Mouse (Mus musculus) midbrain, postnatal 0 days (tissue): ENCODE measurements around the gene Aacs. TPM values are rescaled to one million over a fixed set of nuclear protein-coding genes. Genes with fewer than 3 reads are reported as not detected.

Source experiments
- ATAC-seq: fragments of 200-750 bp; cut with Nextera tagmentation; 2 replicates; pipeline ENCODE4 v1.8.0; 2017; ENCODE audit warnings: moderate number of reproducible peaks, mild to moderate bottlenecking, moderate TSS enrichment, moderate library complexity; ENCODE audit not compliant: low FRiP score
- DNase-seq: peaks from one replicate; pipeline ENCODE4 v3.0.0-alpha.2; 2015; ENCODE audit warnings: low spot score
- H3K27ac ChIP-seq: fragments of 300-500 bp; sonication (generic); 2 replicates; pipeline ENCODE4 v1.5.1; 2014; ENCODE audit warnings: low read depth, mild to moderate bottlenecking, low read length, mixed read lengths
- H3K27me3 ChIP-seq: fragments of 300-500 bp; sonication (generic); 2 replicates; pipeline ENCODE4 v1.6.1; 2014; ENCODE audit warnings: low read length, control low read depth, mixed read lengths; ENCODE audit not compliant: insufficient read depth
- H3K36me3 ChIP-seq: fragments of 300-500 bp; sonication (generic); 2 replicates; pipeline ENCODE4 v1.6.1; 2014; ENCODE audit warnings: low read length, control low read depth, mixed read lengths; ENCODE audit not compliant: insufficient read depth
- H3K4me1 ChIP-seq: fragments of 300-500 bp; sonication (generic); 2 replicates; pipeline ENCODE4 v1.6.1; 2014; ENCODE audit warnings: mild to moderate bottlenecking, control low read depth, antibody characterized with exemption, low read length, mixed read lengths; ENCODE audit not compliant: insufficient read depth
- H3K4me2 ChIP-seq: fragments of 300-500 bp; sonication (generic); 2 replicates; pipeline ENCODE4 v1.6.1; 2014; ENCODE audit warnings: low read depth, mild to moderate bottlenecking, low read length, mixed read lengths; ENCODE audit not compliant: poor library complexity, severe bottlenecking
- H3K4me3 ChIP-seq: fragments of 300-500 bp; sonication (generic); 2 replicates; pipeline ENCODE4 v1.5.1; 2014; ENCODE audit warnings: low read depth, mild to moderate bottlenecking, low read length, moderate library complexity
- H3K9ac ChIP-seq: fragments of 300-500 bp; sonication (generic); replicated peaks from 2 replicates; pipeline ENCODE4 v1.6.1; 2014; ENCODE audit warnings: mild to moderate bottlenecking, low read length, moderate library complexity, mixed read lengths; ENCODE audit not compliant: poor library complexity, severe bottlenecking
- H3K9me3 ChIP-seq: fragments of 300-500 bp; sonication (generic); 2 replicates; pipeline ENCODE4 v1.6.1; 2016; ENCODE audit warnings: low read length, control low read depth
- CTCF ChIP-seq: IDR thresholded peaks from 2 replicates; pipeline ENCODE4 v1.5.1; 2016; ENCODE audit warnings: antibody characterized with exemption, mild to moderate bottlenecking
- WGBS: fragments of 180-500 bp; shearing (Covaris S2); extraction: QIAGEN DNeasy Blood & Tissue Kit; methylation state at CpG from one replicate; pipeline ENCODE4 v1.1.7; 2014; 5-methylcytosine and 5-hydroxymethylcytosine counted together
- polyA plus RNA-seq: library from polyadenylated mRNA; unstranded; fragments of >200 nt; fragmentation: Nextera tagmentation; extraction: Ambion mirVana; gene quantifications from 2 replicates; pipeline ENCODE4 v1.2.1, GENCODE M21; 2015
- total RNA-seq: library from RNA; depleted of rRNA; stranded (reverse); fragments of >200 nt; gene quantifications from 2 replicates; pipeline ENCODE4 v1.2.3, GENCODE M21; 2014

The Aacs gene
- total and polyA plus RNA-seq, 2 experiments from 2014 or later = 84.8 to 112 TPM

DNA sequence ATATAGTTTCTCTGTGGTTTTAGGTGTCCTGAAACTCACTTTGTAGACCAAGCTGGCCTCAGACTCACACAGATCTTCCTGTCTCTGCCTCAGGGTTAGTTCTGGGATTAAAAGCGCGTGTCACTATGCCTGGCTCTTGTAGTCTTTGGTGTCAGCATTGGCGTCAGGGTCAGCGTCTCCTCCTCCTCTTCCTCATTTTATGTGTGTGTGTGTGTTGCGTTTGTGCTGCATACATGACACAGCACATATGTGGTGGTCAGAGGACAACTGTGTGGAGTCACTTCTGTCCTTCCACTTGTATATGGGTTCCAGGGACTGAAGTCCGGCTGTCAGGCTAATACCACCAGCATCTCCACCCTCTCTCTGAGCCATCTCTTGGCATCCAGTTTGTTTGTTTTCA is 25.9 kb downstream of the Aacs start:
- Histone ChIP-seq H3K36me3 (peaks cover 33% of the 10 kb centered on the region; the same call in 1 of the 2 replicates), H3K4me3 (no peak overlapping the region), H3K27ac (no peak overlapping the region), H3K4me1 (no peaks in the 10 kb centered on the region), H3K4me2 (no peak overlapping the region), H3K9me3 (no peaks in the 10 kb centered on the region), H3K9ac (no peak overlapping the region), H3K27me3 (no peaks in the 10 kb centered on the region)
- ATAC-seq (no peak), DNase-seq (no peak)
- 90% methylated on average over 6 of the region's 6 CpGs for WGBS
- no peak for TF ChIP-seq CTCF

DNA sequence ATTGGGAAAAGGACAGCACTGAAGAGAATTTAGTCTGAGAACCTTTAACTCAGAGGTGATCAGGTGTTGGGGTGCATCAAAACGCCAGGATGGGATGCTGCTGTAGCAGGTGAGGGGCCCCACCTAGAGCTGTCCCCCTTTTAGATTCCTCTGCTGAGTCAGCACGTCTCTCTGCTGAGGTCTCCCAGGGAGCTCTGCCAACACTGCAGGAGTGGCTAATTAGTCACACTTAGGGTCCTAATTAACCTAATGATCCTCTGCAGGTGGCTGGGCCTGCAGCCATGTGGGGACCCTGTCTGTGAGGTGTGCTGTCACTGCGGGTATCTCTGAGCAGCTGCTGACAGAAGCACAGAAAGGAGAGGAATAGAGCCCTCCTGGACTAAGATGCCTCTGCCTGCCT is 26.6 kb downstream of the Aacs start:
- DNase-seq (no peak), ATAC-seq (no peak)
- Histone ChIP-seq H3K4me2 (no peak overlapping the region), H3K9me3 (no peaks in the 10 kb centered on the region), H3K9ac (no peak overlapping the region), H3K4me1 (no peaks in the 10 kb centered on the region), H3K27ac (no peak overlapping the region), H3K36me3 (peaks cover 35% of the 10 kb centered on the region; the same call in 1 of the 2 replicates), H3K27me3 (no peaks in the 10 kb centered on the region), H3K4me3 (no peak overlapping the region)
- TF ChIP-seq CTCF = no peak
- WGBS = 40% methylated on average over 3 of the region's 3 CpGs

DNA sequence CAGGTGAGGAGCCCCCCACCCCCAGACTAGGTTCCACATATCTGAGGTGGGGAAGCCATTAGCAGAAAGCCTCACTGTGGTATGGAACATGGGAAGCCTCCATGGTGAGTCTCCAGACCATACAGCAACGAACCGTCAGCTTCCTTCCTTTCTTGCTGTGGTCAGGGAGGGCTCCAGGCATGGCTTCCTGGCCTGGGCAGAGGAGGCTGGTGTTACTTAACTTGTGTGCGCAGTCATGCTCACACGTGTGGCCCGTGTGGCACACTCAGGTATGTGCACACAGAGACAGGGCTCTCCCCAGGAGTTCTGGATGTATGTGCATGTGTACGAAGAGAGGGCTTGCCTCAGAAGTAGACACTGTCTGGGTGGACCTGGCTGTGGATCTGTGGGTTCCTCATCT is 28.0 kb downstream of the Aacs start:
- Histone ChIP-seq H3K9ac (no peak overlapping the region), H3K4me3 (no peak overlapping the region), H3K9me3 (no peaks in the 10 kb centered on the region), H3K4me1 (no peaks in the 10 kb centered on the region), H3K27ac (no peak overlapping the region), H3K36me3 (peaks cover 38% of the 10 kb centered on the region), H3K4me2 (no peak overlapping the region), H3K27me3 (no peaks in the 10 kb centered on the region)
- WGBS = 95% methylated on average over 6 of the region's 6 CpGs
- DNase-seq (no peak), ATAC-seq (no peak)
- no peak for TF ChIP-seq CTCF

DNA sequence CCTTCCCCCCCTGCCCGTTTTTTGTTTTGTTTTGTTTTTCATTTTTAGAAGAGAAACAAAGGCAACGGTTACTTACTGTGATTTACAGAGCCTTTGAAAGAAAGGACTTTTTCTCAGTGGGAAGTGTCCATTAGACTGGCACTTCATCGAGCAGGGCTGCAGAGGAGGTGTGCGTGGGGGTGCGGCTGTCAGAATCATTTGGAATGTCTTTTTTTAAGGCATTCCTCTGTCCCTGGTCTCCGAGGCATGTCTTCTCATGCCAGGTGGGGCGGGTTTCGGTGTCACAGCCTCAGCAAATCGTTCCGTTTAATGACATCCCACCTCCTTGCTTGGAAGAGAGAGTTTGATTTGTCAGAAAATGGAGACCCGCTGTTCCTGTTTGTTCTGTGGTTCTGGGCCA is 29.1 kb downstream of the Aacs start:
- no peaks in the 10 kb centered on the region for H3K4me1 ChIP-seq
- no peak for DNase-seq
- H3K4me3 ChIP-seq = no peak overlapping the region
- H3K9ac ChIP-seq = no peak overlapping the region
- H3K27ac ChIP-seq = no peak overlapping the region
- no peak for TF ChIP-seq CTCF
- no peaks in the 10 kb centered on the region for H3K27me3 ChIP-seq
- H3K9me3 ChIP-seq = no peaks in the 10 kb centered on the region
- WGBS = 69% methylated on average over 11 of the region's 11 CpGs
- H3K36me3 ChIP-seq = peaks cover 43% of the 10 kb centered on the region
- H3K4me2 ChIP-seq = no peak overlapping the region
- no peak for ATAC-seq

DNA sequence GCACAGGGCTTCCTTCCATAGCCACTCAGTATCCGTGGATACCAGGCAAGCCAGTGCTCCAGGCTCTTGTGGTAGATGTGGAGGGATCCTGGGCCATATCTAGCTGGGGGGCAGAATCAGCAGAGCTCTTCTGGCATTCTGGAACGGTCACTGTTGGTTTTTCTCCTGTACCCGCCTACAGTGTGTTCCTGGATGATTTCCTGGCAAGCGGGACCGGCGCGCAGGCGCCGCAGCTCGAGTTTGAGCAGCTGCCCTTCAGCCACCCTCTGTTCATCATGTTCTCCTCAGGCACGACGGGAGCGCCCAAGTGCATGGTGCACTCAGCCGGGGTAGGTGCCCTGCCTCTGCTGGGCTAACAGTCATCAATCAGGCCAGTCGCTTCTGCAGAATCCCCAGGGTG is 30.4 kb downstream of the Aacs start:
- Histone ChIP-seq H3K9ac (no peak overlapping the region), H3K36me3 (peaks cover 51% of the 10 kb centered on the region), H3K27me3 (no peaks in the 10 kb centered on the region), H3K4me3 (no peak overlapping the region), H3K27ac (no peak overlapping the region), H3K4me2 (no peak overlapping the region), H3K4me1 (no peaks in the 10 kb centered on the region), H3K9me3 (no peaks in the 10 kb centered on the region)
- TF ChIP-seq CTCF = no peak
- WGBS = 85% methylated on average over 15 of the region's 15 CpGs
- ATAC-seq (no peak), DNase-seq (no peak)

DNA sequence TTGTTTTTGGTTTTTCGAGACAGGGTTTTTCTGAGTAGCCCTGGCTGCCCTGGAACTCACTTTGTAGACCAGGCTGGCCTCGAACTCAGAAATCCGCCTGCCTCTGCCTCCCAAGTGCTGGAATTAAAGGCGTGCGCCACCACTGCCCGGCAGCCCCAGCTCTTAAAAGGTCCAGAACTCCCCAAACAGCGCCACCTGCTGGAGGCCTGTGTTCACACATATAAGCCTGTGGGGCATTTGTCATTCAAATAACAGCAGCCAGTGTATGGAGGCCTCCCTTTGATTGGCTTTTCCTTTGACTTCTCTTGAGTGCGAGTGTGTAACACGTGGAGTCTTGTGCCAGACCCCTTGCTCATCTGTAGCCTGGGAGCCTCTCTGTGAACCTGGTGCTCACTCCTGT is 32.0 kb downstream of the Aacs start:
- no peak for ATAC-seq
- H3K9me3 ChIP-seq = no peaks in the 10 kb centered on the region
- no peak overlapping the region for H3K9ac ChIP-seq
- no peak overlapping the region for H3K27ac ChIP-seq
- peaks cover 59% of the 10 kb centered on the region for H3K36me3 ChIP-seq
- H3K4me3 ChIP-seq = no peak overlapping the region
- H3K4me1 ChIP-seq = no peaks in the 10 kb centered on the region
- peak; percentile 28 for DNase-seq
- 93% methylated on average over 9 of the region's 9 CpGs for WGBS
- H3K27me3 ChIP-seq = no peaks in the 10 kb centered on the region
- peak; percentile 54 for TF ChIP-seq CTCF
- no peak overlapping the region for H3K4me2 ChIP-seq

- no peak for TF ChIP-seq CTCF
- no peak for DNase-seq
- ATAC-seq = no peak
- Histone ChIP-seq H3K4me2 (no peak overlapping the region), H3K27ac (no peak overlapping the region), H3K4me3 (no peak overlapping the region), H3K27me3 (no peaks in the 10 kb centered on the region), H3K36me3 (peaks cover 63% of the 10 kb centered on the region), H3K4me1 (no peaks in the 10 kb centered on the region), H3K9ac (no peak overlapping the region), H3K9me3 (no peaks in the 10 kb centered on the region)
- WGBS = 94% methylated on average over 10 of the region's 10 CpGs
These were observed 32.4 kb downstream of the Aacs start for GRCm38 (mm10) chr5:125508006-125508405.
